Mouse (Mus musculus): ENCODE measurements around the gene Sfmbt1.
A peak's percentile ranks its signal among the peaks of the same experiment; 100 is the strongest.
"Not testable (repeated sequence)": the region's sequence is repeated elsewhere in the genome, so short reads cannot be mapped to it uniquely, and the experiment has no call there.

Gene Sfmbt1

DNA sequence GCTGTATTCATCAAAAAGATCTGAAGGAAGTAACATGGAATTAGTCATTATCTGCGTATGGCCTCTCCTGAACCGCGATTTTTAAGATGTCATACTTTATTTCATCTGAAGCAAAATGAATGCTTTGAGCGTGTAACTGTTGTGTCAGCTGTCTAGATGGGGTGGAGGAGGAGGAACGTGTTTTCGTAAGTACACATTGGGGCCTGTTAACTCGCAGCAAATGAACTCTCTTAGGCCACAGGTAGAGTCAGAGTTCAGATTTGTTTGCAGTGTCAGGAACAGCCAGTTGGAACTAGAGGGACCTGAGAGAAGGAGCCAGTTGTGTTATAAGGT, 2.3 kb downstream of the Sfmbt1 start:
- peak; percentile 58 for DNase-seq (ENCODE audit: inconsistent ontology term)

DNA sequence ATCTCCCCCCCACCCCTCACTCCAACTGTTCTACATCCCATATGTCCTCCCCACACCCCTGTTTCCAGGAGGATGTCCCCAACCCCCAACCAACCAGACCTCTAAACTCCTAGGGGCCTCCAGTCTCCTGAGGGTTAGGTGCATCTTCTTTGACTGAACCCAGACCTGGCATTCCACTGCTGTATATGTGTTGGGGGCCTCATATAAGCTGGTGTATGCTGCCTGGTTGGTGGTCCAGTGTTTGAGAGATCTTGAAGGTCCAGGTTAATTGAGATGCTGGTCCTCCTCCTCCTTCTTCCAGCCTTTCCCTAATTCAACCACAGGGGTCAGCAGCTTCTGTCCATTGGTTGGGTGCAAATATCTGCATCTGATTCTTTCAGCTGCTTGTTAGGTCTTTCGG, 4.0 kb downstream of the Sfmbt1 start:
- DNase-seq (ENCODE audit: inconsistent ontology term): not testable (repeated sequence)

DNA sequence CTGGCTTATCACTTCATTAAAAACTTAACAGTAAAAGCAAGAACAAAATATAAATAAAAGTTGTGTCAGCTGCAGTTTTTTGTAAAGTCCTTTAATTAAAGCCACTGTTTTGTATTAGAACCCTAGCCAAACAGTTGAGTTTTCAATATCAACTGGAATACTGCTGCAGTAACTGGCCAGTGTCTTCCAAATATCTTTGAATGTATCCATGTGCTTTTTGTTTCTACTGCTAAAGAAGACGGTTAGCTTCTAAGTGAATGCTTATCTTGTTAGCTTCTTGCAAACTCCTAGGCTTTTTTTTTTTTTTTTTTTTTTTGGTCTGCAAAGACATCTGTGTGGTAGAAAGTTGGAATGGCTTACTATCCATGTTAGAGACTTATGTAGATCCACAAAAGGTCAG, 4.9 kb downstream of the Sfmbt1 start:
- no peak for DNase-seq (ENCODE audit: inconsistent ontology term)

DNA sequence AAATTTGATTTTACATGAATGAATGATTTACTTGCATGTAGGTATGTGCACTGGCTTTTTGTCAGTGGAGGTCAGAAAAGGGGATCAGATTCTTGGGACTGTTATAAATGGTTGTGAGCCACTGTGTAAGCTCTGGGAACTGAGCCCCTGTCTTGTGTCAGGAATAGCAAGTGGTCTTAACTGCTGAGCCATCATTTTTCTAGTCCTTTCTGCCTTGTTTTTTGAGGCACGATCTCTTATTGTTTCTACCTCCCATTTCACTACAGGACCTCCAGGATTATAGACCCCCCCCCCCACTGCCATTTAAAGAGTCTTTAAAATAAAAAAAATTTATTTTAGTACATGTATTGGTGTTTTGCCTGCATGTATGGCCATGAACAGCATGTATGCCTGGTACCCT, 7.2 kb downstream of the Sfmbt1 start:
- no peak for DNase-seq (ENCODE audit: inconsistent ontology term)

DNA sequence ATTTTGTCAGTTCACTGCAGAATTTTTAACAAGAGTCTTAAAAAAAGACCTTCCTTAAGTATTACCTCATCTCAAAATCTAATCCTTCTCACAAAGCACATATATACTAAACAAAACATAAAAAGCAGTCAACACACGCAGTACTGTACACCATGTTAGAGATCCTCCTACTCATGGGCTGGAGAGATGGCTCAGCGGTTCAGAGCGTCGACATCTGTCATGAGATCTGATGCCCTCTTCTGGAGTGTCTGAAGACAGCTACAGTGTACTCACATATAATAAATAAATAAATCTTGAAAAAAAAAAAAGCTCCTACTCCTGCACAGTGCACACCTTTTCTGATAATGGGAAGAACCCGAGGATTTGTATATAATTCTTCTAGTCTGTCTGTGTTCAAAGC, 7.8 kb downstream of the Sfmbt1 start:
- DNase-seq (ENCODE audit: inconsistent ontology term): no peak

DNA sequence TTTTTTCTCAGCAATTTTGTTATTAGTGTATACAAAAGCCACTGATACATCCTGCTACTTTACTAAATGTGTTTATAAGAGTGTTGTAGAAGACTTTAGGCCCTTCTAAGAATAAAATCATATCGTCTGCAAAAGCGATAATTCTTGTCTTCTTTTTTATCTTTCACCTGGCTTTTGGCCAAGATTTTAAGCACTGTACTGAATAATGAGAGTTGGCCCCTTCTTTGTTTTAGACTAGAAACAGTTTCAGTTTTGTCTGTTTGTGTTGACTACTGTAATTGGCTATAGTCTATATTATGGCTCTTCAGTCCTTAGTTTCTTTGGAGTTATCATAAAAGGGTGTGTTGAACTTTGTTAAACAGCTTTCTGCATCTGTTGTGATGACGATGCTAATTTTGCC, 17.2 kb downstream of the Sfmbt1 start:
- peak; percentile 26 for DNase-seq (ENCODE audit: inconsistent ontology term)

DNA sequence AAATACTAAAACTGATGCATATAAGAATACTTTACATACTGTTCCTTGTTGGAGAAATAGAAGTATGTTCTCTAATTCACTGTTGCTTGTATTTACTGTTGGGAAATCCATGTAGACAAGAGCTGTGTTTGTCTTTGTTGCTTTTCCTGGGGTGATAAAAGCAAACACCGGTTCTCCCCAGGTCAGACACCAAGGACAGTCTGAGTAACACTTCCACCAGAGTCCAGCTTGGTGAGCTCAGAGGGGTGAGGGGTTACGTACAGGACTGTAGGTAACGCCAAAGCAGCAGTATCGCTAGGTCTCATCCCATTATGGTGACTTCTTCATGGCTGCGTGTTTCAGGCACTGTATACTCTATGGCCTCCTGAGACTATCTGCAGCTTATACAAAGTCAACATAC, 20.0 kb downstream of the Sfmbt1 start:
- no peak for DNase-seq (ENCODE audit: inconsistent ontology term)

DNA sequence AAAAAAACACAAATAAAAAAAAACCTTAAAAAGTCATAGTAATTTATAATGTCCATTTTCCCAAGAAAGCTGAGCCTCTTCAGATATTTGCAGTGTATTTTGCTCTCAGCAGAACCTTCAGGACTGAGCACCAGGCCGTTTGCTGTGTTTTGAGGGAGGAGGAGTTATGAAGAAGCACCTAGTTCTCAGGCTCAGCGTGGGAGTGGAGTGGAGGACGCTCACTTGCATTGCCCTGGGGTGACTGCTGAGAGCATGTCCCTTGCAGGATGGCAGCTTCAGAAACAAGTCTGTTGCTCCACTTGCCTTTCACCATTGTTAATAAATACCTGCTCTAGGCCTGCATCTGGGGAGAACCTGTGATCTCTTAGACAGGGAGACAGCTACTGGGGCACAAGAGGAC, 21.2 kb downstream of the Sfmbt1 start:
- no peak for DNase-seq (ENCODE audit: inconsistent ontology term)

DNA sequence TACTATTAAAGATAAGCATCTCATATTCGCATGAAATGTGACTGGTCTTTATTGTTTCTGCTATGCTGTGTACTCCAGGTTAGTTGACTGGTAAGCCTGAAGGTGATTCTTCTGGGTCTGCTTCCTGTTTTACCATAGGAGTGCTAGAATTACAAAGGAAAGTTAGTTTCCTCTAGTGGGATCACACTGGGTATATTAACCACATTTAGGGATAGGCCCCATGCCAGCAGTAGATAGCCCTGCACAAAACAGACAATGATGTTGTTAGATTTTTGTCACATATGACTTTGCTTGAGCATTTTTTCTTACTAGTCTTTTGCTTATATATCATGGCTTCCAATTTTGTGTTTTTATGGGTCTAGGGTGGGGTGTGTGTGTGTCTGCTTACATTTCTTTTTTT, 21.8 kb downstream of the Sfmbt1 start:
- DNase-seq (ENCODE audit: inconsistent ontology term): no peak

DNA sequence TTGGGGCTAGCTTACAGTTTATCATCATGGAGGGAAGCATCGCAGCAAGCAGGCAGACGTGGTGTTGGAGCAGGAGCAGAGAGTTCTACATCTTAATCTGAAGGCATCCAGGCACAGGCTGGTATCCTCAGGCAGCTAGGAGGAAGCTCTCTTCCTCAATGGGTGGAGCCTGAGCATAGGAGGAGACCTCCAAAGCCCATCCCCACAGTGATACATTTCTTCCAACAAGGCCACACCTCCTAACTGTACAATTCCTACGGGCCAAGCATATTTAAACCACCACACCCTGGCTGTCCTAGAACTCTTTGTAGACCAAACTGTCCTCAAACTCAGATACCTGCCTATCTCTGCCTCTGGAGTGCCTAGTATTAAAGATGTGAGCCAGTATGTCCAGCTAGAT, 29.2 kb downstream of the Sfmbt1 start:
- no peak for DNase-seq (ENCODE audit: inconsistent ontology term)

DNA sequence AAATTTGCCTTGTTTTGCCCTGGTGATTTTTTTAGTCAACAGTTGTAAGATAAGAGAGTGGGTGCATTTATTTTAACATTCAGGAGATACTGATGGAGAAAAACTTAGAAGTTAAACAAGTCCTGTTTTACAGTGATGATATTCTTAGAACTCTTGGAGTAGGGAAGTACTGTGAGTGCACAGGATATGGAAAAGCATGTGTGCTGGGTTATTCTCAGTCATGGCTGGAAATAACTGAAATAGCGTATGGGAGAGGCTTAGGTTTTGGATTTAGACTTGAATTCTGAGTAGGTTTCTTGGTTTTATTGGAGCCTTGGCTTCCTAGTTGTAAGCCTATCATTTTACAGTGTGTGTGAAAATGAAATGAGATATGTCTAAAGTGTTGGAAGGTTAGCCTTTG, 31.5 kb downstream of the Sfmbt1 start:
- DNase-seq (ENCODE audit: inconsistent ontology term): no peak

DNA sequence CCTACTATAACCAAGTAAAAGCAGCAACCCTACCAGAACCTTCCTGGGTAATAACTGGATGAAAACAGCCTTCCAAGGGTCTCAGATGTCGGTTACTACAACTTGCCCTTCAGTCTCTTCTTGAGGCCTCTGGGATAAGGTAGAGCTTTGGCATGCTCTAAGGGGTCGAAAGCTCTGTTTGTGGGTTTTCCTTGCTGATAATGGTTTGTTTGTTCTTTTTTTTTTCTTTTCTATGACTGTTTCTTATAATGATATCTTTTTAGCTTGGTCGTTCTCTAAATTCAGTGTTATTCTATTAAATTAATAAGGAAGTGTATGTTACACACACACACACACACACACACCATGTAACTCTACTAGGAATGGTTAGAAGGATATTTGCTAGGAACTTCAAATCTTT, 42.6 kb downstream of the Sfmbt1 start:
- no peak for DNase-seq (ENCODE audit: inconsistent ontology term)

DNA sequence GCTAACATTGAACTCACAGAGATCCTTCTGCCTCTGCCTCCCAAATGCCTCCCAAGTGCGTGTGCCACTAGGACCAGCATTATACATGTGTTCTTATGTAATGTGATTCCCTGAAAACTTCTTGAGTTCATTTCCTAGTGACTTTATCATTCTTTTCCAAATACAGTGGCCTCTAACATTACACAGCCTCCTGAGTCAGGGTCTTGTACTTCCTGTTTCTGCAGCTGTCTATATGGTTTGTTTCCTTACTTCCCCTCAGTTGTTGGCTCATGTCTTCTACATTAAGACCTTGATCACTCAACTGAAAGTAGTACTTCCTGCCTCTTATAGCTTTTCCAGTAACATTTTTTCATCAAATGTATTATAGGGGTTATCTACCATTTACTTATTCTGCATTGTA, 46.6 kb downstream of the Sfmbt1 start:
- no peak for DNase-seq (ENCODE audit: inconsistent ontology term)

DNA sequence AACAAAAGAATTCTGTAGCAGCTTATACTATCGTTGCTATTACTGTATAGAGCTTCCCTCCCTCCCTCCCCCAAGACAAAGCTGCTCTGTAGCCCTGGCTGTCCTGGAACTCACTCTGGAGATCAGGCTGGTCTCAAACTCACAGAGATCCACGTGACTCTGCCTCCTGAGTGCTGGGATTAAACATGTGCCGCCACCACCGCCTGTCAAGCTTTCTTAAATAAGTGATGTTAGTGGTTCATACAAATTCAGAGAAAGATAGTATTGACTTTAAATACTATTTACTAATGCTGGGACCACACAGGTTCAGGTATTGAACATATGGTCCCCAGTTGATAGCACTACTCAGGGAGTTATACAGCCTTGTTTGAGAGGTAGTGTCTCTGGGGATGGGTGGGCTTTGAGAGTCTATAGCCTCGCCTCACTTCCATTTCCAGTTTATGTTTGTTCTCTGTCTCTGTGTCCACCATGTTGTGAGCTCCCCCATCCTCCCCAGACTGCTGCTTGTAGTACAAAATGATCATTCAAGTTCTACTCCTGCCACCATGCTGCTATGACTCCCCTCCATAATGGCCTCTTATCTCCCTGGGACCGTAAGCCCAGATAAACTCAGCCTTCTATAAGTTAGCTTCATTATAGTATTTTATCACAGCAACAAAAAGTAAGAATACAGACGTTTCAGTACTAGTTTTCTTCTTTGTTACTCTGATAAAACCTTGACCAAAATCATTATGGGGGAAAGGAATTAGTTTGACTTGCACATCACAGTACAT, 47.7 kb downstream of the Sfmbt1 start:
- DNase-seq (ENCODE audit: inconsistent ontology term): no peak

DNA sequence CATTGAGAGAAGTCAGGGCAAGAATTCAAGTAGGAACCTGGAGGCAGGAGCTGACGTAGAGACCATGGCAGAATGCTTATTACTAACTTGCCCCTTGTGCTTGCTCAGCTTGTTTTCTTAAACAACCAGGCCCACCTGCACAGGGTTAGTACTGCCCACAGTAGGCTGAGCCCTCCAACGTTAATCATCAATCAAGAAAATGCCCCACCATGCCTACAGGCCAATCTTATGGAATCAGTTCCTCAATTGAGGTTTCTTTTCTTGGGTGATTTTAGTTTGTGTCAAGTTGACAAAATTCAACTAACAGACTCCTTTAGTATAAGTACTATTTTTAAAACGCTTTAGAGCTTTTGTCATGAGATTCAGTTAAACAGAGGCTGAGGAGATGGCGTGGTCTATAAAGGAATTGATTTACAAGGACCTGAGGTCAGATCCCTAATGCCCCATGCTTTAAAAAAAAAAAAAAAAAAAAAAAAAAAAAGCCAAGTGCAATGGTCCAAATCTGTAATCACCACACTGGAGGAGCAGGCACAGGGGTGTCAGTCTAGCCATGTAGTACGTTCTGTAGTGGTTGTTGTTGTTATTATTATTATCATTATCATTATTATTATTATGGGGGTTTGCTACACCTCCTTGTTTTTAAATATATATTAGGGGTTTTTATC, 48.4 kb downstream of the Sfmbt1 start:
- no peak for DNase-seq (ENCODE audit: inconsistent ontology term)

DNA sequence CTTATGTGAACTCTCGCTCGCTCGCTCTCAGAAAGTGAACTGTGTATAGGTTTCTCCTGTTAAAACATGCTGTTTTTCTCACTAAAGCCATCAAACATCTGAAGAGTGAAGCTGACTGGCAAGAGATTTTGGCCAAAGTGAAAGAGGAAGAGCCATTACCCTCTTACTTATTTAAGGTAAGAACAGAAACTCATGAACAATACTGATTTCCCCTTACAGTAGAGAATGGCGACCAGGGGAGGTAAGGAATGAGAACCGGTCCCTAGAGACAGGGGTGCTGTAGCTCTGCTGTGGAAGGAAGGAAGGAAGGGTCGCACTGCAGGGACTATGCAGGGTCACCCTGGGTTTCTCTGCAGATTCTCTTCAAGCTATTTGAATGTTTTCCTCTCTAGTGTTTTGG, 70.0 kb downstream of the Sfmbt1 start:
- no peak for DNase-seq (ENCODE audit: inconsistent ontology term)

DNA sequence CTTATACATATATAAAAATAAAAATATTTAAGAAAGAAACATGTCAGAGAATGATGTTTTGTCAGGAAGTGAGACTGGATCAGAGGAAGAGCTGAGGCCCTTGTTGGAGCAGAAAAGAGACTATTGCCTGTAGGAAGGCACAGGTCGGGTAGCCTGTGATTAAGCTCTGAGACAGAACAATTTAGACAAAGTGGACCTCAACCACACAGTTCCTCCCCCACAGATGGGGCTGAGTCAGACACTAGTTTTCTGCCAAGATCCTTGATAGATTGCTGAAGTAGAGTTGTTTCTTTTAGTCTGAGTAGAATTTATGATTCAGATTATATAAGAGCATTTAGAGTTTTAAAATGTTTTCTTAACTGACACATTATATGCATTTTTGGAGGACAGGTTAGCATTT, 74.8 kb downstream of the Sfmbt1 start:
- peak; percentile 65 for DNase-seq (ENCODE audit: inconsistent ontology term)

DNA sequence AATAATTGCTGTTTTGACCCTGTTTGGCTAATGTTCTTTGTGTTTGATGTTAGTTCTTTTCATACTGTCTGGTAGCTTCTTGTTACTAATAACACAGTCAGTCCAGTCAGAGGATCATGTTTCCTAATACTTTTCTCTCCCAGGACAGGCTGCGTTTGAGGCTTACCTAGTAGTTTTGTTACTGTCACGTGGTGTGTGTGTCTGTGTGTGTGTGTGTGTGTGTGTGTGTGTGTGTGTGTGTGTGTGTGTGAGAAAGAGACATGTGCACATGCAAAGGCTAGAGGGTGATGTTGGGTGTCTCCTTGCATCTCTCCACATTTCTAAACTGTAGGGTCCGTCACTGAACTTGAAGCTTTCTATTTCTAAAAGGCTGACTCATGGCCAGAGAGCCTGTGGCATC, 78.2 kb downstream of the Sfmbt1 start:
- DNase-seq (ENCODE audit: inconsistent ontology term): no peak

DNA sequence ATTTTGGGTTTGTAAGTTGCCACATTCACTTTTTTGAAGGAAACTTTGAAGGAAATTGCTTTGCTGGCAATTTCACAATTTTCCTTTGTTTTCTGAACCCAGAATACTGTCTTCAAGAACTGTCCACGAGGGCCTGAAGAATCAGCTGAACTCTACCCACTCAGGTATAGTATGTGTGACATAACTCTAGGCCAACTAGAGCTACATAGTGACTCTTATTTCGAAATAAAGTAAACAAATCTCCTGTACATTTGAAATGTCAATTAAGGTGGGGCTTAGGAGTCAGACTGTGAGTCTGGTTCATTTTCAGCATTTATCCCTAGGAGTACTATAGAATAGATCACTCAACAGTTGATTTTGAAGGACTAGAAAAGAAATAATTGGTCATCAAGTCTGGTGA, 87.1 kb downstream of the Sfmbt1 start:
- DNase-seq (ENCODE audit: inconsistent ontology term): no peak

DNA sequence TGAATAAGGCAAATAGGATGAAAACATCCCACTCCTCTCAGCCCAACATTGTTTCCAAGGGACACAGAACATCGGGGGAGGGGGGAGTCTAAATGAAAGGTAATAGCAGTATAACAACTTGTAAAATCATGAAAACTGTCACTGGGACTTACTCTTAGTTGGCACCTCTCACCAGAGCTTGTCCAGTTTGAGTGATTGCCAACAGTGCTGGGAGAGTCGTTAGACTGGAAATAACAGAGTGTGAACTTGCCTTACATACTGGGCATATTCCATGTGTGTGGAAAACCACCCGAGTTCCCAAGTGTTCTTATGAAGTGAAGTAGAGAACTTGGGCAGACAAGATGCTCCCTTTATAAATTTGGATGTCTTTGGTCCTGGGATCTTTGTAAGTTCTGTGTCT, 106.5 kb downstream of the Sfmbt1 start:
- DNase-seq (ENCODE audit: inconsistent ontology term): no peak

DNA sequence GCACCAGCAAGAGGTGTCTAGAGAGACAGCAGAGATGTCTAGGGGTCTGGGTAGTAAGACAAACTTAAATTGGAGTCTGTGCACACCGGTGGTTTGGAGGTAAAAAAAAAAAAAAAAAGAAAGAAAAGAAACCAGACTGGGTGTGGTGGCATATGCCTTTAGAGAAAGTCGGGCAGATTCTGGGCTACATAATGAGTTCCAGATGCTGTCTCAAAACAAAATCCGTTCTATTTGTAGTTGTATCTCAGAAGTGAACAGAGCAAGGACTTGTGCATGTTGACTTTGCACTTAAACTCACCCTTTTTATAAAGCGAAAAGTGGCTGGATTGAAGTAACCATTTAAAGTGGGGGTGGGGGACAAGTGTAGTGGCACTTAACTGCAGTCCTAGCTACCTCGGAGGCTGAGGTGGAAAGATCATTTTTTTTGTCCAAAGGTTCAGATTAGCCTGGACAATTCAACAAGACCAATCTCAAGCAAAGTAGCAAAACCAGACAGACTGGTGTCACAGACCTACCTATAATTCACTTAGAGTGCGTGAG, 109.9 kb downstream of the Sfmbt1 start:
- no peak for DNase-seq (ENCODE audit: inconsistent ontology term)

DNA sequence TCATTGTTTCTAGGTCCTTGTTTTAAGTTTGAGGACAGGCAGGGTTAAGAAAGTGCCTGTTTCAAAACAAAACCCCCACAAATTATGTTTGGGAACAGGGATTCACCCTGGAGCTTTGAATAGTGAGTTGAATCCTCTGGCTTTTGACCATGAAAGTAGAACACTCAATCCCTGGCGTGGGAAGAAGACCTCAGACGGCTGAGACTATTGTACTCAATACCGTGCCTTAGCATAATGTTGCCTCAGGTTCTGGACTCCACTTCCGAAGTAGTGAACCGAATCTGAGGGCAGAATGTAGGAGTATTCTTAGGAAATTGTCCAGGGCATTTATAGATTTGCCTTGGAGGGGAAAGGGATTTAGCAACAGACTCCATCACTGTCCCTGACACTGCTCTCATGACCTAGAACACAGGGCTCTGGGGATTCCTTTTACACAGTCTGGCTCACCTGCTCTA, 110.4 kb downstream of the Sfmbt1 start:
- no peak for DNase-seq (ENCODE audit: inconsistent ontology term)

DNA sequence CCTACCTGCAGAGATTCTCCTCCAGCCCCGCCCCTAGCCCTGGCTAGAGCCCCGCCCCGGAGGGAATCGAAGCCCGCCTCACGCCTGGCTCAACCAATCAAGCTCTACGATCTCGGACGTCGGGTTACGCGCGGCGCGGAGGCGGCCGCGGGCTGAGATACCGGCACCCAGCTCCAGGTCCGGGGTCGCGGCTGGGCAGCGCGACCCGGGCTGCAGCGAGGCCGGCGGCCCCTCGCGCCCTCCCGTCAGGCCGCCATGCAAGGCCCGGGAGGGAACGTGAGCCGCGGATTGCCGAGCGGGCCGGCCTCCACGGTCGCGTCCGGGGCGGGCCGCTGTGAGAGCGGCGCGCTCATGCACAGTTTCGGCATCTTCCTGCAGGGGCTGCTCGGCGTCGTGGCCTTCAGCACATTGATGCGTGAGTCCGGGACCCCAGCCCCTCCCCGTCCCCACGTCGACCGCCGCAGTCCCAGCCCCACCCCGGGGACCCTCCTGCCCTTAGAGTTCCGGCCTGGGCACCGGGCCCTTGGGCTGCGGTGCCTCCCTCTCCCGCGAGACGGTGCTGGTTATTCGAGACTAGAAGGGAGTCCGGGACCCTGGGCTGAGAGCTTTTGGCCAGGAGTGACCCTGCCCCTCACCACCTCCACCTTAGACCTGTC, 111.0 kb downstream of the Sfmbt1 start, which contains the start of gene Tmem110:
Gene Tmem110 (plus strand): TSS at position 115 of the 656 bp plus-strand sequence.
- DNase-seq (ENCODE audit: inconsistent ontology term): peak; percentile 81

Measured in Muller cell, postnatal 12 days (primary cell).